Mouse (Mus musculus): Measurements from ENCODE around the gene Pdyn.

Pdyn gene

GRCm38 (mm10) chr2:129652616-129653015 lies 47.0 kb downstream of the Pdyn start:
- Histone ChIP-seq H3K9me3 (ENCODE audit: low read length) (no peaks in the 10 kb centered on the region), H3K36me3 (ENCODE audit: insufficient read depth, low read length) (no peaks in the 10 kb centered on the region), H3K27me3 (ENCODE audit: insufficient read depth, low read length) (peaks cover 13% of the 10 kb centered on the region), H3K4me1 (replicated peaks; ENCODE audit: low read depth, low read length) (peaks cover 7% of the 10 kb centered on the region; the same call in 1 of the 2 replicates), H3K4me3 (replicated peaks; ENCODE audit: low read length) (no peak overlapping the region)
- no peak for TF ChIP-seq POU5F1 (IDR thresholded peaks at IDR 0.05; ENCODE audit: borderline replicate concordance, low read length)
- TF ChIP-seq CTCF (conservative IDR thresholded peaks at IDR 0.05; ENCODE audit: low read length): no peak
- TF ChIP-seq NANOG (IDR thresholded peaks at IDR 0.05; ENCODE audit: borderline replicate concordance, low read length): no peak

All from E14TG2a.4 (cell line).